Mouse (Mus musculus) MN1 (cell line): ENCODE measurements at regions not wholly inside any gene's neighbourhood (a gene's known extent, or its start where the extent isn't known, plus 50 kb on each side); places are given as distances from the start of the nearest gene placed in this dataset.

ENCODE experiments used
- DNase-seq: peaks from one replicate; pipeline ENCODE4 v3.0.0-alpha.2; 2016; ENCODE audit warnings: low spot score

- DNase-seq: no peak
Measured at GRCm38 (mm10) chr3:148143776-148144175, 846.6 kb downstream of the Adgrl2 start.

GRCm38 (mm10) chr3:148136791-148137251, 853.5 kb downstream of the Adgrl2 start:
- peak; percentile 6 for DNase-seq

GRCm38 (mm10) chr3:148134646-148135045, 855.7 kb downstream of the Adgrl2 start:
- DNase-seq: no peak

- no peak for DNase-seq
Measured at GRCm38 (mm10) chr3:148115576-148115975, 874.8 kb downstream of the Adgrl2 start.

- DNase-seq: no peak
Measured at GRCm38 (mm10) chr3:148112204-148112603, 878.2 kb downstream of the Adgrl2 start.

- no peak for DNase-seq
Measured at GRCm38 (mm10) chr3:148107031-148107430, 883.3 kb downstream of the Adgrl2 start.

- no peak for DNase-seq
Measured at GRCm38 (mm10) chr3:148093930-148094329, 896.4 kb downstream of the Adgrl2 start.

- peak; percentile 13 for DNase-seq
Measured at GRCm38 (mm10) chr3:148075841-148076240, 914.5 kb downstream of the Adgrl2 start.

- DNase-seq: no peak
Measured at GRCm38 (mm10) chr3:148066701-148067100, 923.7 kb downstream of the Adgrl2 start.

GRCm38 (mm10) chr3:148056074-148056473, 934.3 kb downstream of the Adgrl2 start:
- DNase-seq: no peak

GRCm38 (mm10) chr3:148052516-148052915, 937.8 kb downstream of the Adgrl2 start:
- DNase-seq: no peak

GRCm38 (mm10) chr3:148048247-148048646, 942.1 kb downstream of the Adgrl2 start:
- DNase-seq: no peak

GRCm38 (mm10) chr3:148032532-148032931, 957.8 kb downstream of the Adgrl2 start:
- peak; percentile 7 for DNase-seq

- DNase-seq: no peak
Measured at GRCm38 (mm10) chr3:148005831-148006230, 984.5 kb downstream of the Adgrl2 start.

- no peak for DNase-seq
Measured at GRCm38 (mm10) chr3:148004006-148004405, 986.3 kb downstream of the Adgrl2 start.

- no peak for DNase-seq
Measured at GRCm38 (mm10) chr3:147999330-147999953, 990.9 kb downstream of the Adgrl2 start.

GRCm38 (mm10) chr3:147991738-147992137, 998.6 kb downstream of the Adgrl2 start:
- DNase-seq: no peak

- DNase-seq: no peak
Measured at GRCm38 (mm10) chr3:147990831-147991230, 999.5 kb downstream of the Adgrl2 start.

- DNase-seq: peak; percentile 26
Measured at GRCm38 (mm10) chr3:147982831-147983230, 1007.5 kb downstream of the Adgrl2 start.

GRCm38 (mm10) chr3:147981621-147982020, 1008.7 kb downstream of the Adgrl2 start:
- DNase-seq: peak; percentile 30

- no peak for DNase-seq
Measured at GRCm38 (mm10) chr3:147976579-147976978, 1013.8 kb downstream of the Adgrl2 start.

GRCm38 (mm10) chr3:147976069-147976468, 1014.3 kb downstream of the Adgrl2 start:
- no peak for DNase-seq

- no peak for DNase-seq
Measured at GRCm38 (mm10) chr3:147975500-147975899, 1014.9 kb downstream of the Adgrl2 start.

GRCm38 (mm10) chr3:147974515-147974914, 1015.8 kb downstream of the Adgrl2 start:
- no peak for DNase-seq
